Mouse (Mus musculus) olfactory bulb, adult 2 months (tissue): ENCODE results near the gene Ints13.

Experiments used
- CTCF ChIP-seq: fragments of 200-500 bp; IDR thresholded peaks from 2 replicates; pipeline ENCODE4 v1.5.1; 2012; ENCODE audit warnings: low read depth, mild to moderate bottlenecking, low read length, moderate library complexity; ENCODE audit not compliant: insufficient read depth
- POLR2A ChIP-seq: fragments of 200-500 bp; IDR thresholded peaks from 2 replicates; pipeline ENCODE4 v1.6.1; 2012; ENCODE audit warnings: mild to moderate bottlenecking, low read depth, low read length, moderate library complexity; ENCODE audit not compliant: insufficient read depth

DNA sequence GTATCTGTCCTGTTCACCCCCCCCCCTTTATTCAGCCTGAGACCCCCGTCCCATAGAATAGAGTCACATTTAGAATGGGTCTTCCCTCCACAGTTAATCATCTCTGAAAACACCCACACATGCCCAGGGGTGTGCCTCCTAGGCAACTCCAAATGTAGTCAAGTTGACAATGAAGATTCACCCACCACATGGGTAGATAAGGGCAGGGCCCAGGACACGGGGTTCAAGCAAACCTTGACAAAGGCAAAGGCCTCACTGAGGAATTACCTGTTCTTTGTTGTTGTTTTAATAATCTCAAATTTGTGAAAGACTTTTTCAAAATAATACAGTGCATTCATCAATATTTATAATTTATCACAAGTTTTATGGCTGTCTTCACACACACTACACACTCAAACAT, 73.2 kb downstream of the Ints13 start:
- no peak for TF ChIP-seq POLR2A
- no peak for TF ChIP-seq CTCF
